Mouse (Mus musculus) G1E (cell line): Measurements from ENCODE around the gene Gm36028.

Source experiments
- CTCF ChIP-seq: IDR thresholded peaks from 2 replicates; pipeline ENCODE4 v1.5.1; 2012; ENCODE audit warnings: low read depth, low read length, inconsistent platforms, mixed read lengths
- GATA1 ChIP-seq: IDR thresholded peaks from 2 replicates; pipeline ENCODE4 v1.6.1; 2012; ENCODE audit warnings: borderline replicate concordance, low read length, inconsistent platforms, mixed read lengths
- GATA2 ChIP-seq: IDR thresholded peaks from 2 replicates; pipeline ENCODE4 v1.6.1; 2012; ENCODE audit warnings: low read depth, low read length, inconsistent platforms, borderline replicate concordance
- POLR2AphosphoS5 ChIP-seq: IDR thresholded peaks from 2 replicates; pipeline ENCODE4 v1.6.1; 2012; ENCODE audit warnings: low read depth, low read length, inconsistent platforms; ENCODE audit not compliant: insufficient replicate concordance
- TAL1 ChIP-seq: conservative IDR thresholded peaks from 2 replicates; pipeline ENCODE4 v1.6.1; 2012; ENCODE audit warnings: low read depth, low read length, inconsistent platforms, mixed read lengths

DNA sequence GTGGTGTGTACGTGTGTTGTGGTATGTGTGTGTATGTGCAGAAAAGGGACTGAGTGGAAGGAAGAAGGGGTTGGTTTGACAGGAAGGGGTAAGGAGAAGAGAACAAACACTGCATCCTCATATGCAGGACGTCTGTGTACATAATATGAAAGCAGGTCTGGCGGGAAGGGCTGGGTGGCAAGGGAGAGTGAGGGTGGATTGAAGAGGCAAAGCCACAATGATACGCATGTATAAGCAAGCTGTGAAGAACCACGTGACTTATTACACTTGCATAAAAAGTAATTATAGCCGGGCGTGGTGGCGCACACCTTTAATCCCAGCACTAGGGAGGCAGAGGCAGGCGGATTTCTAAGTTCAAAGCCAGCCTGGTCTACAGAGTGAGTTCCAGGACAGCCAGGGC, 4.9 kb upstream of the Gm36028 start:
- no peak for TF ChIP-seq TAL1
- no peak for TF ChIP-seq CTCF
- TF ChIP-seq GATA1 = no peak
- no peak for TF ChIP-seq POLR2AphosphoS5
- no peak for TF ChIP-seq GATA2
